Mouse (Mus musculus) heart, postnatal 36 days (tissue): ENCODE measurements around the gene Mtmr4. TPM values are rescaled to one million over a fixed set of nuclear protein-coding genes. Genes with fewer than 3 reads are reported as not detected.

ENCODE experiments used
- DNase-seq, 2 experiments: peaks; one replicate each; pipeline ENCODE4 v3.0.0; 2021 to 2022
- intact Hi-C: fragments of 180-260 bp; cut with DNase I; formaldehyde crosslinking; loops from one replicate; pipeline ENCODE4 v1.15.1; 2025
- total RNA-seq, 2 experiments: library from RNA; stranded (reverse); gene quantifications; 2 replicates each; pipeline ENCODE4 v1.2.3; 2021

Mtmr4 gene
- total RNA-seq, 2 experiments from 2014 or later = 18.8 to 27.1 TPM

GRCm38 (mm10) chr11:87609264-87609663, 17.3 kb downstream of the Mtmr4 start:
- no peak for DNase-seq
- intact Hi-C loops = no loop called here

GRCm38 (mm10) chr11:87611547-87611946, 19.6 kb downstream of the Mtmr4 start:
- DNase-seq = no peak
- intact Hi-C loops = no loop called here

- intact Hi-C loops = no loop called here
Measured at GRCm38 (mm10) chr11:87613972-87614371, 22.0 kb downstream of the Mtmr4 start.

DNA sequence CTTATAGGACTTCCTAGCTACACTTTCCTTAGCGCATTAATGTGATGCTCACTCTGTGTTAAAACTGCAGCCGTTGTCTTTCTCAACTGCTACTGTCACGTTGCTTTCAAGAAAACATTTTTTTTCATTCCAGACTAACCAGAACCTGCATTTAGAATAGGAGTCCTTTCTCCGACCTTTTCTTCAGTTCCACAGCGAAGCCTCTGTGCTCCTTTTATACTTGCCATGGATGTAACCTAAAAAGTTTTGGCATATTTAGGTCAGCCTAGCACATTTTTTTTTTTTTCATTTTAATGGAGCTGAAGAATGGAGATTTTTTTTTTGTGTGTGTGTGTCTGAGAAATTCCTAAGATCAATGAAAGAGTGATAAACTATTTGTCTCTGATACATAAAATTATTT, 23.6 kb downstream of the Mtmr4 start:
- intact Hi-C loops = no loop called here
- DNase-seq = no peak

More at GRCm38 (mm10) chr11:87613972-87614371, 22.0 kb downstream of the Mtmr4 start:
- no peak for DNase-seq

DNA sequence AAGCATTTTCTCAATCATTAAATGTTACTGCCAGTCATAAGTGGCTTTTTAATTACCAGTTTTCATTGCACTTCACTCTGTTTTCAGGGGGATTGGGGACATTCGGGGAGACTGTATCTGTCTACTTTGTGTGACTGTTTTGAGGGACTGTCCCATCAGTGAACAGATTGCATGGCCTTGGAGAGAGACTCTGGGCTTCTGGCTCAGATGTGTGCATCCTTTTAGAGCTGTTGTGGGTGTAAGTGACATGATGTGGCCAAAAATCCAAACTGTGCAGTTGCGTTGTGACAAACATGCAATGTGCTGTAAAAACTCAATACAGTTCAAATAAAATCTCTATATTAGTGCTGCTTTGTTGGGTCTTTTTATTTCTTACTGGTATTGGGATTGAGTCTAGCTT, 24.0 kb downstream of the Mtmr4 start:
- intact Hi-C loops = no loop called here
- DNase-seq = no peak

GRCm38 (mm10) chr11:87616790-87617474, 25.0 kb downstream of the Mtmr4 start, which contains the start of gene Hsf5:
Hsf5 (plus strand) TSS chr11:87617164.
- no peak for DNase-seq
- intact Hi-C loops = no loop called here

- intact Hi-C loops = no loop called here
- DNase-seq = no peak
Measured at GRCm38 (mm10) chr11:87617606-87618005, 25.6 kb downstream of the Mtmr4 start.

DNA sequence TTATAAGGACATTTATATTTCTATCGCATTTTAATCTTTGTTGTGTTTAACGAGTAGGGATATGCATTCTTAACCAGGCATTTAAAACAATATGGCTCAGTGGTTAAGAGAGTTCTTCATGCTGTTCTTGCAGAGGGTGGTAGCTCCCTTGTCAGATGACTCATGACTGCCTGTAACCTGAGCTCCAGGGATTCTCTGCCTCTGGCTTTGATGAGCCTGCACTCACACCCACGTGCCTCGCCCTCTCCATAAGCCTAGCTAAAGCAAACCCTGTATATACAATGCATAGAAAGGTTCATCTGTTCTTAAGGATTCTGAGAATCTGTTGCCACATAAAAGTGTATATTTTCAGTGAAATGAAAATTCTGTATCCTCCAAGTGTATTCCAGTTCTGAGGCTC, 31.2 kb downstream of the Mtmr4 start:
- DNase-seq = no peak

DNA sequence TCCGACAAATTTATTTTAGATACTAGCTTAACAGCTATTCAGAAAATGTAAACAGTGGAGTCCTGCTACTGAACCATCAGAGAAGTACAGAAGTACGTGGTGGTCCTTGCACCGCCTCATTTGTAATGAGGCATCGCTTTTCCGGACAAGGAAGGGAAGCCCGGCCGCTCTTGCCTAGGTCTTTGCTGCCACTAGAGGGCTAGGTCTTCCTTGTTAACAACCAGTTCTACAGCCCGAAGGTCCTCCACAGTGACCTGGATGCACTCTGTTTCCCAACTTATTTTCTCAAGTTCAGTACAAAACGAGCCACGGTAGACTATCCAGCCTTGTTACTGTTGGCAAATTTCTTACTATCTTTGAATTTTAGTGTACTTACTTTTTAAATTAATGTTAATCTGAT, 37.9 kb downstream of the Mtmr4 start:
- intact Hi-C loops = no loop called here
- DNase-seq = peak; percentile 13 to 24

More for the DNA sequence above, 31.2 kb downstream of the Mtmr4 start:
- intact Hi-C loops = no loop called here

- intact Hi-C loops = no loop called here
- DNase-seq = no peak
Measured at GRCm38 (mm10) chr11:87638793-87639192, 46.8 kb downstream of the Mtmr4 start.

GRCm38 (mm10) chr11:87639206-87639605, 47.2 kb downstream of the Mtmr4 start:
- intact Hi-C loops = no loop called here
- DNase-seq = peak; percentile 53 to 65

DNA sequence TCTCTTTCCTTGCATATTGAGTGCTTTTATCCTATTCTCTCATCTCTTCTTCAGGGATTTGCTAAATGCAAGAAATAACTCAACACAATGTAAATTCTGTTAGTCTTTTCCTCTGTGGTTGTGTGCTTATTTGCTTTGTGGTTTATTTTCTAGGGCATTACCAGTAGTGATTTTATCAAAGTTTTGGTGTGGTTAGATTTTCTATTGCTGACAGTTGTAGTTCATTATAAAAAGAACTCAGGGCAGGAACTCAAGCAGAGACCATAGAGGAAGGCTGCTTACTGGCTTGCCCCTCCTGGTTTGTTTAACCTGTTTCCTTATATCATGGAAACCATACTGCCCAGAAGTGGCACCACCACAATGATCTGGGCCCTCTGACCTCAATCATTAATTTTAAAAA, 50.9 kb downstream of the Mtmr4 start:
- intact Hi-C loops = no loop called here
- no peak for DNase-seq

DNA sequence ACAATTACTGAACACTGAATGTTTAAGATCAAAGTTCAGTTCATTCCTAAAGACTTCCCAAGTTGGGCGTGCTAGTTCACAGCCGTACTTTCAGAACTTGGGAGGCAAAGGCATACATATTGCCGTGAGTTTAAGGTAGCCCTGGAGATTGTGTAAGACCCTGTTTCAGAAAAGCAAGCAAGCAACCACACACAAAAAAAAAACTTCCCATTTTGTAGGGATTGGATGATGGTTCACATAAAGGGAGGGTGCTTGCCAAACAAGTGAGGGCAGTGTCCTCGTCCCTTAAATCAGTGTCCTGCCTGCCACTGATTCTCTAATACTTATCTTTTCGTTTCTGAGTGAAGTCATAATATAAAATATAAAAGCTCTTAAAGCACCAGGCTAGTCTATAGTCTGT, 62.7 kb downstream of the Mtmr4 start:
- no peak for DNase-seq
- intact Hi-C loops = no loop called here

- DNase-seq = no peak
- intact Hi-C loops = no loop called here
Measured at GRCm38 (mm10) chr11:87659216-87659615, 67.3 kb downstream of the Mtmr4 start.

DNA sequence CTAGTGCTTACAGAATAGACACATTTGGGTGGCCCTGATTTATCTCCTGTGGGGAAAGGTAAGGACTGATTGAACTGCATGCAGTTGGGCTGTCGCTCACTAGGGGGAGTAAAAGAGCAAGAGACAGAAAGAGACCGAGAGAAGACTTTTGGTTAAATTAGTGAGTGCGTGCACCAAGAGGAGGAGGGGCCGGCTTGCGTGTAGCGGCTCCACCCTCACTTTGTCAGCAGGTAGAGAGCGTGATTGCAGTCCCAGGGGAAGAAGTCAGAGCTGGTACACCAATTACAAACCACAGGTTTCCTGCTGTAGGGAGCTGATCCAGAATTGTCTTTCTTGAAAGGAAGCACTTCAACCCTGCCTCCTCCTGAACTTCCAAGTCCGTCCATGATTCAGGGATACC, 70.4 kb downstream of the Mtmr4 start, which contains the start of gene Rnf43:
Gene Rnf43, plus strand, starts transcription at position 316 of the 400 bp plus-strand sequence.
- peak; percentile 74 to 83 for DNase-seq
- intact Hi-C loops = loop anchor here (1.0 to 5.0 kb wide), 3 partner anchors 109 to 220 kb away; no protein-coding TSS in a partner anchor

DNA sequence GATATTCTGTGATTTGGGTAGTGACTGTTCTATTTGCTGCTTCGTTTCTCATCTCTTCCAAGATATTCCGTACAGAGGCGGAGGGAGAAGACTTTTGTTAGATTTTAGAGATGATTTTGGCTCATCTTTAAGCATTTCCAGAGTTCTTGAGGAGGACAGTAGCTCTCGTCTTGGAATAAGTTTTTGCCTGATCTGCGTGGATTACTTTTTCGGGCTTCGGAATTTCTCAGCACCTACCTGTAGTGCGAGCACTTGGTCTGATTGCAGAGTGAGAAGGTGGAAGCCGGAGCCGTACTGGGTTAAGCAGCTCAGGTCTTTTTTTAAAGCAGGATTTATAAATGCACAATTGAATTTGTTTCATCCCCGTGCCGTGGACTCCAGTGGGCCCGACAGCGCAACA, 70.9 kb downstream of the Mtmr4 start:
- intact Hi-C loops = loop anchor here (1.0 to 5.0 kb wide), 3 partner anchors 108 to 219 kb away; no protein-coding TSS in a partner anchor

DNA sequence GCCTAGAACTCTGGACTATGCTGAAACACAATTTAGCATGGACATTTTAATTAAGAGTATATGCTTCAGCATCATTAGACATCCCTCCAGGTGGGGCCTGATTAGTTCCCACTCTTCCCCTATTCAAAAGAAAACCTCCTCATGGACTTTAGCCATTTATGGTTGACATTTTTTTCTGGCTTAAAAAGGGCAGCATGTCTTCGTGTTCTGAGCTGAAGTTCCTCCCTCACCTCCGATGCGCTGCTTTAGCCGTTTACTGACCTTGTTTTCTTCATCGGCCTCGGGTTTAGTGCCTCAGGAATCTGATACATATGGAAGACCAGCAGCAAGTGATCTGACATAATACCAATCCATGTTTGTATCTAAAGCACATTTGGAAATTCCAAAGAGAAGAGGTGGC, 72.0 kb downstream of the Mtmr4 start:
- no peak for DNase-seq
- intact Hi-C loops = loop anchor here (5.0 kb wide), 1 partner anchor 218 kb away; no protein-coding TSS in a partner anchor

More for the DNA sequence above, 70.9 kb downstream of the Mtmr4 start:
- no peak for DNase-seq

GRCm38 (mm10) chr11:87664521-87664920, 72.6 kb downstream of the Mtmr4 start:
- DNase-seq = no peak
- intact Hi-C loops = loop anchor here (5.0 kb wide), 1 partner anchor 218 kb away; no protein-coding TSS in a partner anchor

DNA sequence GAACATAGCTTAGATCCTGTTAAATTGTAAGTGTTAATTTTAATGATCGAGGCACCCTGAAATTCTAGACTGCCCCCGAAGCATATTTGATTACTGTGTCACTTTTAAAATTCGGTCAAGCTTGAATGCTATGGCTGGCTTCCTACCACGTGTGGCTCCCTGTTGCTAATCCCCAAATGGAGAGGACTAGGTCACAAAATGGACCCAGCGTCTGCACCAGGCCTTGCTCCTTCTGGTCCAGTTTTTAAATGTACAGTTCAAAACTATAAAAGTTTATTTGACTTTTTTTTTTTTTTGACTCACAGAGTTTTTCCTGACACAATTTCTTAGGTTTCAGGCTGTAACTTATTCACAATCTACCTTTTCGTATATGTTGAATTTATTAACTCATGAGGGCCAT, 73.3 kb downstream of the Mtmr4 start:
- DNase-seq = no peak
- intact Hi-C loops = no loop called here

- intact Hi-C loops = no loop called here
Measured at GRCm38 (mm10) chr11:87665658-87666057, 73.7 kb downstream of the Mtmr4 start.

More at GRCm38 (mm10) chr11:87665658-87666057, 73.7 kb downstream of the Mtmr4 start:
- no peak for DNase-seq
